Mouse (Mus musculus): ENCODE results near the gene Rnf135. TPM values are rescaled to one million over a fixed set of nuclear protein-coding genes. Genes with fewer than 3 reads are reported as not detected.
A peak's percentile ranks its signal among the peaks of the same experiment; 100 is the strongest.
"Not testable (repeated sequence)": the region's sequence is repeated elsewhere in the genome, so short reads cannot be mapped to it uniquely, and the experiment has no call there.

Rnf135 gene
- polyA plus RNA-seq, 1 experiment from 2014 or later = 10.6 TPM

GRCm38 (mm10) chr11:80185441-80185976 is 1.9 kb downstream of the Rnf135 start:
- H3K27ac ChIP-seq (replicated peaks in 1 of 2; ENCODE audit: control insufficient read depth in 1 of 2, insufficient read depth in 1 of 2, low read depth in 2 of 2, low read length in 2 of 2); H3K9me3 ChIP-seq (ENCODE audit: control insufficient read depth, low read length); H3K27me3 ChIP-seq (ENCODE audit: control insufficient read depth, insufficient read depth, low read length); ATAC-seq (ENCODE audit: insufficient number of reproducible peaks, insufficient read depth, low FRiP score, low read depth); H3K4me1 ChIP-seq (ENCODE audit: control insufficient read depth in 2 of 2, insufficient read depth in 2 of 2, low read length in 2 of 2); H3K9ac ChIP-seq (ENCODE audit: low read length); H3K4me3 ChIP-seq (ENCODE audit: control insufficient read depth in 1 of 2, insufficient read depth in 1 of 2, low read depth in 1 of 2, low read length in 2 of 2): not testable (repeated sequence)
- peaks cover 14% of the 10 kb centered on the region for H3K36me3 ChIP-seq (ENCODE audit: control insufficient read depth, insufficient read depth, low read length)
- peak overlapping the region; percentile 66; the same call in 1 of the 2 replicates for H3K4me2 ChIP-seq (ENCODE audit: low read length)
- WGBS = 58% methylated on average over 5 of the region's 5 CpGs

GRCm38 (mm10) chr11:80190280-80190679 is 6.6 kb downstream of the Rnf135 start:
- Histone ChIP-seq H3K4me2 (ENCODE audit: low read length) (no peak overlapping the region), H3K27me3 (ENCODE audit: control insufficient read depth, insufficient read depth, low read length) (no peaks in the 10 kb centered on the region), H3K27ac (replicated peaks in 1 of 2; ENCODE audit: control insufficient read depth in 1 of 2, insufficient read depth in 1 of 2, low read depth in 2 of 2, low read length in 2 of 2) (no peak overlapping the region), H3K36me3 (ENCODE audit: control insufficient read depth, insufficient read depth, low read length) (peaks cover 45% of the 10 kb centered on the region), H3K9ac (ENCODE audit: low read length) (no peak overlapping the region), H3K9me3 (ENCODE audit: control insufficient read depth, low read length) (no peaks in the 10 kb centered on the region), H3K4me1 (ENCODE audit: control insufficient read depth in 2 of 2, insufficient read depth in 2 of 2, low read length in 2 of 2) (no peaks in the 10 kb centered on the region), H3K4me3 (ENCODE audit: control insufficient read depth in 1 of 2, insufficient read depth in 1 of 2, low read depth in 1 of 2, low read length in 2 of 2) (no peak overlapping the region)
- 73% methylated on average over 4 of the region's 4 CpGs for WGBS
- ATAC-seq (ENCODE audit: insufficient number of reproducible peaks, insufficient read depth, low FRiP score, low read depth) = no peak

- Histone ChIP-seq H3K27ac (replicated peaks in 1 of 2; ENCODE audit: control insufficient read depth in 1 of 2, insufficient read depth in 1 of 2, low read depth in 2 of 2, low read length in 2 of 2) (no peak overlapping the region), H3K9ac (ENCODE audit: low read length) (no peak overlapping the region), H3K4me2 (ENCODE audit: low read length) (no peak overlapping the region), H3K4me1 (ENCODE audit: control insufficient read depth in 2 of 2, insufficient read depth in 2 of 2, low read length in 2 of 2) (no peaks in the 10 kb centered on the region), H3K4me3 (ENCODE audit: control insufficient read depth in 1 of 2, insufficient read depth in 1 of 2, low read depth in 1 of 2, low read length in 2 of 2) (no peak overlapping the region), H3K9me3 (ENCODE audit: control insufficient read depth, low read length) (no peaks in the 10 kb centered on the region), H3K36me3 (ENCODE audit: control insufficient read depth, insufficient read depth, low read length) (peaks cover 51% of the 10 kb centered on the region), H3K27me3 (ENCODE audit: control insufficient read depth, insufficient read depth, low read length) (no peaks in the 10 kb centered on the region)
- WGBS = 59% methylated on average over 4 of the region's 4 CpGs
- no peak for ATAC-seq (ENCODE audit: insufficient number of reproducible peaks, insufficient read depth, low FRiP score, low read depth)
Measured at GRCm38 (mm10) chr11:80193827-80194226, 10.2 kb downstream of the Rnf135 start.

- H3K4me2 ChIP-seq (ENCODE audit: low read length) = no peak overlapping the region
- H3K4me3 ChIP-seq (ENCODE audit: control insufficient read depth in 1 of 2, insufficient read depth in 1 of 2, low read depth in 1 of 2, low read length in 2 of 2) = no peak overlapping the region
- WGBS = 84% methylated on average over 7 of the region's 7 CpGs
- peaks cover 36% of the 10 kb centered on the region for H3K36me3 ChIP-seq (ENCODE audit: control insufficient read depth, insufficient read depth, low read length)
- H3K9ac ChIP-seq (ENCODE audit: low read length) = no peak overlapping the region
- H3K9me3 ChIP-seq (ENCODE audit: control insufficient read depth, low read length) = no peaks in the 10 kb centered on the region
- H3K27ac ChIP-seq (replicated peaks in 1 of 2; ENCODE audit: control insufficient read depth in 1 of 2, insufficient read depth in 1 of 2, low read depth in 2 of 2, low read length in 2 of 2) = no peak overlapping the region
- no peaks in the 10 kb centered on the region for H3K27me3 ChIP-seq (ENCODE audit: control insufficient read depth, insufficient read depth, low read length)
- no peaks in the 10 kb centered on the region for H3K4me1 ChIP-seq (ENCODE audit: control insufficient read depth in 2 of 2, insufficient read depth in 2 of 2, low read length in 2 of 2)
- no peak for ATAC-seq (ENCODE audit: insufficient number of reproducible peaks, insufficient read depth, low FRiP score, low read depth)
Measured at GRCm38 (mm10) chr11:80196351-80196750, 12.7 kb downstream of the Rnf135 start.

GRCm38 (mm10) chr11:80199316-80199715 is 15.7 kb downstream of the Rnf135 start:
- H3K9me3 ChIP-seq (ENCODE audit: control insufficient read depth, low read length) = no peaks in the 10 kb centered on the region
- no peak for ATAC-seq (ENCODE audit: insufficient number of reproducible peaks, insufficient read depth, low FRiP score, low read depth)
- H3K27me3 ChIP-seq (ENCODE audit: control insufficient read depth, insufficient read depth, low read length) = no peaks in the 10 kb centered on the region
- WGBS = 91% methylated on average over 3 of the region's 3 CpGs
- H3K4me2 ChIP-seq (ENCODE audit: low read length) = no peak overlapping the region
- H3K9ac ChIP-seq (ENCODE audit: low read length) = no peak overlapping the region
- H3K27ac ChIP-seq (replicated peaks in 1 of 2; ENCODE audit: control insufficient read depth in 1 of 2, insufficient read depth in 1 of 2, low read depth in 2 of 2, low read length in 2 of 2) = no peak overlapping the region
- H3K4me1 ChIP-seq (ENCODE audit: control insufficient read depth in 2 of 2, insufficient read depth in 2 of 2, low read length in 2 of 2) = no peaks in the 10 kb centered on the region
- peaks cover 23% of the 10 kb centered on the region for H3K36me3 ChIP-seq (ENCODE audit: control insufficient read depth, insufficient read depth, low read length)
- H3K4me3 ChIP-seq (ENCODE audit: control insufficient read depth in 1 of 2, insufficient read depth in 1 of 2, low read depth in 1 of 2, low read length in 2 of 2) = no peak overlapping the region

- Histone ChIP-seq H3K36me3 (ENCODE audit: control insufficient read depth, insufficient read depth, low read length) (peaks cover 18% of the 10 kb centered on the region), H3K4me1 (ENCODE audit: control insufficient read depth in 2 of 2, insufficient read depth in 2 of 2, low read length in 2 of 2) (no peaks in the 10 kb centered on the region), H3K9me3 (ENCODE audit: control insufficient read depth, low read length) (no peaks in the 10 kb centered on the region), H3K27ac (replicated peaks in 1 of 2; ENCODE audit: control insufficient read depth in 1 of 2, insufficient read depth in 1 of 2, low read depth in 2 of 2, low read length in 2 of 2) (no peak overlapping the region), H3K4me3 (ENCODE audit: control insufficient read depth in 1 of 2, insufficient read depth in 1 of 2, low read depth in 1 of 2, low read length in 2 of 2) (no peak overlapping the region), H3K4me2 (ENCODE audit: low read length) (no peak overlapping the region), H3K27me3 (ENCODE audit: control insufficient read depth, insufficient read depth, low read length) (no peaks in the 10 kb centered on the region), H3K9ac (ENCODE audit: low read length) (no peak overlapping the region)
- no peak for ATAC-seq (ENCODE audit: insufficient number of reproducible peaks, insufficient read depth, low FRiP score, low read depth)
- WGBS = 93% methylated on average over 2 of the region's 2 CpGs
Measured at GRCm38 (mm10) chr11:80199773-80200172, 16.1 kb downstream of the Rnf135 start.

GRCm38 (mm10) chr11:80200326-80200725 is 16.7 kb downstream of the Rnf135 start:
- no peak overlapping the region for H3K4me3 ChIP-seq (ENCODE audit: control insufficient read depth in 1 of 2, insufficient read depth in 1 of 2, low read depth in 1 of 2, low read length in 2 of 2)
- no peak for ATAC-seq (ENCODE audit: insufficient number of reproducible peaks, insufficient read depth, low FRiP score, low read depth)
- H3K4me1 ChIP-seq (ENCODE audit: control insufficient read depth in 2 of 2, insufficient read depth in 2 of 2, low read length in 2 of 2) = no peaks in the 10 kb centered on the region
- no peak overlapping the region for H3K4me2 ChIP-seq (ENCODE audit: low read length)
- no peak overlapping the region for H3K27ac ChIP-seq (replicated peaks in 1 of 2; ENCODE audit: control insufficient read depth in 1 of 2, insufficient read depth in 1 of 2, low read depth in 2 of 2, low read length in 2 of 2)
- 72% methylated on average over 1 of the region's 1 CpGs for WGBS
- no peaks in the 10 kb centered on the region for H3K9me3 ChIP-seq (ENCODE audit: control insufficient read depth, low read length)
- H3K9ac ChIP-seq (ENCODE audit: low read length) = no peak overlapping the region
- peaks cover 13% of the 10 kb centered on the region for H3K36me3 ChIP-seq (ENCODE audit: control insufficient read depth, insufficient read depth, low read length)
- no peaks in the 10 kb centered on the region for H3K27me3 ChIP-seq (ENCODE audit: control insufficient read depth, insufficient read depth, low read length)

GRCm38 (mm10) chr11:80202296-80202695 is 18.6 kb downstream of the Rnf135 start:
- Histone ChIP-seq H3K36me3 (ENCODE audit: control insufficient read depth, insufficient read depth, low read length) (peaks cover 11% of the 10 kb centered on the region), H3K9ac (ENCODE audit: low read length) (no peak overlapping the region), H3K27ac (replicated peaks in 1 of 2; ENCODE audit: control insufficient read depth in 1 of 2, insufficient read depth in 1 of 2, low read depth in 2 of 2, low read length in 2 of 2) (no peak overlapping the region), H3K27me3 (ENCODE audit: control insufficient read depth, insufficient read depth, low read length) (no peaks in the 10 kb centered on the region), H3K4me3 (ENCODE audit: control insufficient read depth in 1 of 2, insufficient read depth in 1 of 2, low read depth in 1 of 2, low read length in 2 of 2) (no peak overlapping the region), H3K9me3 (ENCODE audit: control insufficient read depth, low read length) (no peaks in the 10 kb centered on the region), H3K4me2 (ENCODE audit: low read length) (no peak overlapping the region), H3K4me1 (ENCODE audit: control insufficient read depth in 2 of 2, insufficient read depth in 2 of 2, low read length in 2 of 2) (no peaks in the 10 kb centered on the region)
- WGBS = 73% methylated on average over 6 of the region's 6 CpGs
- ATAC-seq (ENCODE audit: insufficient number of reproducible peaks, insufficient read depth, low FRiP score, low read depth) = no peak

All from heart, embryonic 14.5 days (tissue).